Mouse (Mus musculus) hindbrain, embryonic 16.5 days (tissue): ENCODE results near the gene Elp4. TPM values are rescaled to one million over a fixed set of nuclear protein-coding genes. Genes with fewer than 3 reads are reported as not detected.

ENCODE experiments used
- ATAC-seq: fragments of 200-750 bp; cut with Nextera tagmentation; 2 replicates; pipeline ENCODE4 v1.8.0; 2017; ENCODE audit warnings: moderate TSS enrichment, moderate library complexity
- H3K27ac ChIP-seq: fragments of 300-500 bp; sonication (generic); 2 replicates; pipeline ENCODE4 v1.5.1; 2014; ENCODE audit warnings: low read depth, mild to moderate bottlenecking, control low read depth, low read length, moderate library complexity
- H3K27me3 ChIP-seq: fragments of 300-500 bp; sonication (generic); replicated peaks from 2 replicates; pipeline ENCODE4 v1.6.1; 2014; ENCODE audit warnings: low read length; ENCODE audit not compliant: control insufficient read depth, insufficient read depth
- H3K36me3 ChIP-seq: fragments of 300-500 bp; sonication (generic); 2 replicates; pipeline ENCODE4 v1.6.1; 2014; ENCODE audit warnings: mild to moderate bottlenecking, low read length, moderate library complexity, mixed read lengths; ENCODE audit not compliant: control insufficient read depth, insufficient read depth
- H3K4me1 ChIP-seq: fragments of 300-500 bp; sonication (generic); 2 replicates; pipeline ENCODE4 v1.6.1; 2014; ENCODE audit warnings: low read depth, low read length; ENCODE audit not compliant: control insufficient read depth, insufficient read depth
- H3K4me2 ChIP-seq: fragments of 300-500 bp; sonication (generic); 2 replicates; pipeline ENCODE4 v1.6.1; 2014; ENCODE audit warnings: mild to moderate bottlenecking, low read length, control low read depth, moderate library complexity
- H3K4me3 ChIP-seq: fragments of 300-500 bp; sonication (generic); 2 replicates; pipeline ENCODE4 v1.5.1; 2014; ENCODE audit warnings: mild to moderate bottlenecking, low read length, control low read depth, moderate library complexity
- H3K9ac ChIP-seq: fragments of 300-500 bp; sonication (generic); 2 replicates; pipeline ENCODE4 v1.6.1; 2014; ENCODE audit warnings: low read depth, mild to moderate bottlenecking, control low read depth, low read length, moderate library complexity
- H3K9me3 ChIP-seq: fragments of 300-500 bp; sonication (generic); 2 replicates; pipeline ENCODE4 v1.6.1; 2014; ENCODE audit warnings: mild to moderate bottlenecking, low read length, moderate library complexity; ENCODE audit not compliant: control insufficient read depth
- WGBS: fragments of 180-500 bp; shearing (Covaris S2); extraction: QIAGEN DNeasy Blood & Tissue Kit; methylation state at CpG from one replicate; pipeline ENCODE4 v1.1.7; 2014; 5-methylcytosine and 5-hydroxymethylcytosine counted together
- polyA plus RNA-seq: library from polyadenylated mRNA; unstranded; fragments of >200 nt; fragmentation: Nextera tagmentation; extraction: Ambion mirVana; gene quantifications from 2 replicates; pipeline ENCODE4 v1.2.1, GENCODE M21; 2015

The Elp4 gene
- polyA plus RNA-seq, 1 experiment from 2014 or later, result 42.2 TPM

DNA sequence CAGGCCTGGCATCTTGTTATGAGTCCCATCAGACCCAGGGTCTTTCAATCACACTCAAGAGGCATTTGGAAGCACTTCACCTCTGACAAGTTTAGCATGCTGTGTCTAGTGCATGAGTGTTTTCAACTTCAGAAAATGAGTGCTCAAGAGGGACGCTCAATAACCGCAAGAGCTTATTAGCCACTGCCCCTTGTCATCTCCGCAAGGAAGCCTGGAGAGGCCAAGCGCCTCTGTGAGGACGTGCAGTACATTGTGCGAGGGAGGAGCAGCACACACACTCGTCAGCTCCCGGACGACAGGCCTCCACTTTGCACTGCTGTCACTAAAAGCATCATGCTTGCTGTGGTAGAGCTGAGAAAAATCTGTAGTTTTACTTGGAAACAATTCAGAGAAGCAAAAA is 177.7 kb downstream of the Elp4 start:
- no peak overlapping the region for H3K9ac ChIP-seq
- H3K36me3 ChIP-seq, result no peaks in the 10 kb centered on the region
- H3K4me3 ChIP-seq, result no peak overlapping the region
- no peaks in the 10 kb centered on the region for H3K9me3 ChIP-seq
- H3K4me2 ChIP-seq, result no peak overlapping the region
- 65% methylated on average over 9 of the region's 9 CpGs for WGBS
- no peak for ATAC-seq
- no peak overlapping the region for H3K27ac ChIP-seq
- H3K27me3 ChIP-seq, result no peaks in the 10 kb centered on the region
- no peaks in the 10 kb centered on the region for H3K4me1 ChIP-seq

DNA sequence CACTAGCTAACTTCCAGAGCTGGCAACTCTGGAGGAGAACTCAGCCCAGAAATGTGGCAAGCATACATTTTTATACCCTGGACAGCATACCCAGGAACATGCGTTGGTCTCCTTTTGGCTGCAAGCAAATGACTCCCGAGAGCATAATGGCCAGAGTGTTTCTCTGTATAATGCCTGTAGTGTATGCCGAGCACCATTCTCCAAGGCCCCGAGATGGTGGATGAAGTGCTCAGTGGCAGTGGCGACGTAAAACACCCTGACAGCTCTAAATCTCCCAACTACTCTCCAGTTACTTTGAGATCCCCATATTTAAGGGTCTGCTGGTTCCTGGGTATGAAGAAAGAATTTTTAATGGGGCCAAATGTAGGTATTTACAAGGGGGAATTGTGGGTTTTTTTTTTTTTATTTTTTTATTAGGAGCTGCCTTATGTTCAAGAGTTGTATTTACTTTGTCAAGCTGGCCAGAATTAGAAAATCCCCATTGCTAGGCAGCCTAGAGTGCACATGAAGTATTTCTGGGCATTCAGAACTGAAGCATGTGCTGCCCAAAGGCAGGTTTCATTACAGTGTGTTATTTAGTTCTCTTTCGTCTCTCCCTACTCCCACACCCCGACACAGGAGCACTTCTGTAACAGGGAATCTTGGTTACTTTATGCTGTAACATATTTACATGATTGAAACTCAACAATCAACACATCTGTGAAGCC is 188.8 kb downstream of the Elp4 start:
- no peak overlapping the region for H3K4me2 ChIP-seq
- H3K36me3 ChIP-seq, result no peaks in the 10 kb centered on the region
- peak; percentile 87 for ATAC-seq
- H3K27ac ChIP-seq, result peak overlapping the region; percentile 59
- no peak overlapping the region for H3K4me3 ChIP-seq
- no peaks in the 10 kb centered on the region for H3K9me3 ChIP-seq
- no peaks in the 10 kb centered on the region for H3K27me3 ChIP-seq
- H3K4me1 ChIP-seq, result peaks cover 6% of the 10 kb centered on the region
- no peak overlapping the region for H3K9ac ChIP-seq
- 50% methylated on average over 8 of the region's 8 CpGs for WGBS

DNA sequence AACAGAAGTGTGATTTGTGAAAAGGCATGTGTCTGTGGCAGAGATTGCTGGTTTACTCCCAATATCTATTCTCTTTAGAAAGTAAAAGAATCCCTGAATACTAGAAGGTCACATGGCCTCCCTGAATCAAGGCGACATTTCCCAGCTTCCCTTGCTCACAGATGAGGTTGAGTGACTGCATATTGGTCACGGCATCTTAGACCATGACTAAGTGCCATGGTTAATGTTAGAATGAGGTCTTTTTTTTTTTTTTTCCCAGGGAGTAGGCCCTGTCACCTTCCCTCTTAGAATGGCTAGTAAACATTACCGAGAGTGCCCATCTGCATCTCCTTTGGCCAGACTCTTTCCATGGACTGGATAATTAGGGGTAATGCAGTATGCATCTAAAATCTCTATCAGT is 193.9 kb downstream of the Elp4 start:
- no peaks in the 10 kb centered on the region for H3K36me3 ChIP-seq
- H3K9ac ChIP-seq, result no peak overlapping the region
- no peaks in the 10 kb centered on the region for H3K9me3 ChIP-seq
- 33% methylated on average over 3 of the region's 3 CpGs for WGBS
- ATAC-seq, result no peak
- no peak overlapping the region for H3K4me2 ChIP-seq
- H3K27ac ChIP-seq, result no peak overlapping the region
- H3K4me1 ChIP-seq, result no peaks in the 10 kb centered on the region
- no peaks in the 10 kb centered on the region for H3K27me3 ChIP-seq
- no peak overlapping the region for H3K4me3 ChIP-seq

GRCm38 (mm10) chr2:105709126-105709525 is 195.2 kb downstream of the Elp4 start:
- Histone ChIP-seq H3K27me3 (no peaks in the 10 kb centered on the region), H3K9ac (no peak overlapping the region), H3K27ac (no peak overlapping the region), H3K4me1 (no peaks in the 10 kb centered on the region), H3K4me2 (no peak overlapping the region), H3K9me3 (no peaks in the 10 kb centered on the region), H3K36me3 (no peaks in the 10 kb centered on the region), H3K4me3 (no peak overlapping the region)
- ATAC-seq, result no peak
- WGBS, result 71% methylated on average over 3 of the region's 3 CpGs

- Histone ChIP-seq H3K9ac (no peak overlapping the region), H3K4me2 (no peak overlapping the region), H3K27me3 (no peaks in the 10 kb centered on the region), H3K27ac (no peak overlapping the region), H3K36me3 (no peaks in the 10 kb centered on the region), H3K4me3 (no peak overlapping the region), H3K9me3 (no peaks in the 10 kb centered on the region), H3K4me1 (no peaks in the 10 kb centered on the region)
- 55% methylated on average over 2 of the region's 2 CpGs for WGBS
- ATAC-seq, result no peak
Observed at GRCm38 (mm10) chr2:105705320-105705719, 199.0 kb downstream of the Elp4 start.

DNA sequence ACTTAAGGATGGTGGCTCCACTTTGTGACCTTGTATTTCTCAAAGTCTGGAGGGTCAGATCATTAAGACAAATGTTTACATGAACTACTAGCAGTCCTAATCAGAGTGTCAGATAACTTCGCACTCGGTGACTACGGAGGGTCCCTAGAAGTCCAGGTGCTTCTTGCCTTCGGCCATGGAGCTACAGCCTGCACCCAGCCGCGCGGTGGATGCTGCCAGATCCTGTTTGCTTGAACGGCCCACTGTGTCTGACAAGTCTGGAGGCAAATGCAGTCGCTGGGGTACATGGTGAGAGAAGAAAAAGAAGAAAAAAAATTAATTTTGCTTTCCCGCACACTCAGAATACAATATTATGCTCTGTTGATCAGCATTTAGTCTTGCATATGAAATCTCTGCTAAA is 201.8 kb downstream of the Elp4 start:
- Histone ChIP-seq H3K4me3 (no peak overlapping the region), H3K9ac (no peak overlapping the region), H3K36me3 (no peaks in the 10 kb centered on the region), H3K27me3 (no peaks in the 10 kb centered on the region), H3K9me3 (no peaks in the 10 kb centered on the region), H3K27ac (no peak overlapping the region), H3K4me2 (no peak overlapping the region), H3K4me1 (no peaks in the 10 kb centered on the region)
- 77% methylated on average over 10 of the region's 10 CpGs for WGBS
- ATAC-seq, result no peak

DNA sequence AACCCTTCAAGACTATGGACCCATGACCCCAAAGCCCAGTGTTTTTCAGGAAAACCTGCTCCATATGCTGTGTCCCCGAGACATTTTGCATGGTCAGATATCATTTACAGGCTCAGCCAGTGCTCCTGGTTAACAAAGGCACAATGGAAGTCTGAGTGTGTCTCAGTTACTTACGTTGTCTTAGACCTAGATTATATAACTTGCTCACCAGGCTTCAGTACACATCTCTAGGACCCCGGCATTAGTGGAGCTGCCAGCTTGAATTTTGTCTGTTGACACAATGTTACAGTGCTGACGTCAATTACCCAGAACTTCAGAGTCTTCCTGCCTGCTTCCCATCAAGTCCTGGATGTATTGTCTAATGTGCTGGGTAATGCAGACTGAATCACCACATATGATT is 202.6 kb downstream of the Elp4 start:
- no peaks in the 10 kb centered on the region for H3K36me3 ChIP-seq
- WGBS, result 63% methylated on average over 4 of the region's 4 CpGs

GRCm38 (mm10) chr2:105698631-105699030 is 205.7 kb downstream of the Elp4 start:
- Histone ChIP-seq H3K4me1 (no peaks in the 10 kb centered on the region), H3K4me2 (no peak overlapping the region), H3K27ac (0 out of 2 replicates have a peak overlapping the region, but pooled peaks have one; percentile 34), H3K4me3 (no peak overlapping the region), H3K9me3 (no peaks in the 10 kb centered on the region), H3K9ac (no peak overlapping the region), H3K27me3 (peaks cover 2% of the 10 kb centered on the region; the same call in 1 of the 2 replicates), H3K36me3 (no peaks in the 10 kb centered on the region)
- 69% methylated on average over 2 of the region's 2 CpGs for WGBS
- peak; percentile 40; the same call in 1 of the 2 replicates for ATAC-seq

More for the DNA sequence above, 202.6 kb downstream of the Elp4 start:
- H3K4me1 ChIP-seq, result no peaks in the 10 kb centered on the region
- no peak overlapping the region for H3K9ac ChIP-seq
- H3K27me3 ChIP-seq, result no peaks in the 10 kb centered on the region
- ATAC-seq, result no peak
- H3K27ac ChIP-seq, result no peak overlapping the region
- H3K4me2 ChIP-seq, result no peak overlapping the region
- no peaks in the 10 kb centered on the region for H3K9me3 ChIP-seq
- H3K4me3 ChIP-seq, result no peak overlapping the region

GRCm38 (mm10) chr2:105697741-105698140 is 206.6 kb downstream of the Elp4 start:
- H3K4me2 ChIP-seq, result no peak overlapping the region
- no peaks in the 10 kb centered on the region for H3K4me1 ChIP-seq
- H3K27ac ChIP-seq, result no peak overlapping the region
- no peak overlapping the region for H3K9ac ChIP-seq
- no peaks in the 10 kb centered on the region for H3K36me3 ChIP-seq
- H3K9me3 ChIP-seq, result no peaks in the 10 kb centered on the region
- no peak for ATAC-seq
- WGBS, result 54% methylated on average over 5 of the region's 5 CpGs
- peaks cover 5% of the 10 kb centered on the region for H3K27me3 ChIP-seq
- H3K4me3 ChIP-seq, result no peak overlapping the region
